Mouse (Mus musculus): Measurements from ENCODE around the gene Rnase1.
"Not testable (repeated sequence)": the region's sequence is repeated elsewhere in the genome, so short reads cannot be mapped to it uniquely, and the experiment has no call there.

Rnase1 gene

GRCm38 (mm10) chr14:51146685-51147084, at the start of gene Rnase1:
Gene Rnase1 (minus strand): TSS chr14:51146785.
- in situ Hi-C loops (cut with MseI, MboI) = no loop called here

- in situ Hi-C loops (cut with MseI, MboI) = loop anchor here in 1 of 2 experiments (10.0 kb wide), 1 partner anchor 89 kb away; no protein-coding TSS in a partner anchor
These were observed 49.1 kb upstream of the Rnase1 start for GRCm38 (mm10) chr14:51195681-51196080.

GRCm38 (mm10) chr14:51181051-51181450, 34.5 kb upstream of the Rnase1 start:
- in situ Hi-C loops (cut with MseI, MboI) = not testable (repeated sequence)

- in situ Hi-C loops (cut with MseI, MboI) = no loop called here
These were observed 27.3 kb upstream of the Rnase1 start for GRCm38 (mm10) chr14:51173843-51174242.

- in situ Hi-C loops (cut with MseI, MboI) = not testable (repeated sequence)
These were observed 26.4 kb upstream of the Rnase1 start for GRCm38 (mm10) chr14:51172947-51173346.

- in situ Hi-C loops (cut with MseI, MboI) = not testable (repeated sequence)
These were observed 25.7 kb upstream of the Rnase1 start for GRCm38 (mm10) chr14:51172095-51172865.

- in situ Hi-C loops (cut with MseI, MboI) = loop anchor here in 1 of 2 experiments (5.0 kb wide), 1 partner anchor 54 kb away; the partner anchor contains the start of gene Eddm3b
These were observed 19.5 kb upstream of the Rnase1 start for GRCm38 (mm10) chr14:51166068-51166467.

GRCm38 (mm10) chr14:51165435-51165834, 18.9 kb upstream of the Rnase1 start:
- in situ Hi-C loops (cut with MseI, MboI) = loop anchor here in 1 of 2 experiments (5.0 kb wide), 1 partner anchor 53 kb away; the partner anchor contains the start of gene Eddm3b

- in situ Hi-C loops (cut with MseI, MboI) = loop anchor here in 1 of 2 experiments (5.0 kb wide), 1 partner anchor 56 kb away; no protein-coding TSS in a partner anchor
These were observed 16.7 kb upstream of the Rnase1 start for GRCm38 (mm10) chr14:51163323-51163722.

GRCm38 (mm10) chr14:51161976-51162375, 15.4 kb upstream of the Rnase1 start, which contains the start of gene Rnase2b:
Gene Rnase2b (plus strand): TSS chr14:51162260.
- in situ Hi-C loops (cut with MseI, MboI) = loop anchor here in 1 of 2 experiments (5.0 kb wide), 1 partner anchor 55 kb away; no protein-coding TSS in a partner anchor

GRCm38 (mm10) chr14:51157072-51157471, 10.5 kb upstream of the Rnase1 start:
- in situ Hi-C loops (cut with MseI, MboI) = no loop called here

- in situ Hi-C loops (cut with MseI, MboI) = no loop called here
These were observed 10.1 kb upstream of the Rnase1 start for GRCm38 (mm10) chr14:51156736-51157068.

- in situ Hi-C loops (cut with MseI, MboI) = no loop called here
These were observed 9.6 kb upstream of the Rnase1 start for GRCm38 (mm10) chr14:51156056-51156735.

GRCm38 (mm10) chr14:51152249-51152870, 5.8 kb upstream of the Rnase1 start:
- in situ Hi-C loops (cut with MseI, MboI) = loop anchor here in 1 of 2 experiments (5.0 kb wide), 1 partner anchor 85 kb away; no protein-coding TSS in a partner anchor

- in situ Hi-C loops (cut with MseI, MboI) = loop anchor here in 1 of 2 experiments (5.0 kb wide), 1 partner anchor 87 kb away; no protein-coding TSS in a partner anchor
These were observed 3.7 kb upstream of the Rnase1 start for GRCm38 (mm10) chr14:51150206-51150831.

GRCm38 (mm10) chr14:51149164-51149563, 2.6 kb upstream of the Rnase1 start:
- in situ Hi-C loops (cut with MseI, MboI) = no loop called here

- in situ Hi-C loops (cut with MseI, MboI) = no loop called here
These were observed 1.4 kb upstream of the Rnase1 start for GRCm38 (mm10) chr14:51148006-51148405.

GRCm38 (mm10) chr14:51145521-51145920, 1.1 kb downstream of the Rnase1 start:
- in situ Hi-C loops (cut with MseI, MboI) = no loop called here

- in situ Hi-C loops (cut with MseI, MboI) = no loop called here
These were observed 2.1 kb downstream of the Rnase1 start for GRCm38 (mm10) chr14:51144451-51144850.

- in situ Hi-C loops (cut with MseI, MboI) = no loop called here
These were observed 2.6 kb downstream of the Rnase1 start for GRCm38 (mm10) chr14:51143937-51144336.

- in situ Hi-C loops (cut with MseI, MboI) = no loop called here
These were observed 3.3 kb downstream of the Rnase1 start for GRCm38 (mm10) chr14:51143287-51143686.
